Mouse (Mus musculus): Measurements from ENCODE around the gene Secisbp2. TPM values are rescaled to one million over a fixed set of nuclear protein-coding genes. Genes with fewer than 3 reads are reported as not detected.

The Secisbp2 gene
- polyA plus RNA-seq, 1 experiment from 2014 or later = 28.5 TPM

- 85% methylated on average over 4 of the region's 4 CpGs for WGBS
- no peak overlapping the region for H3K9ac ChIP-seq (ENCODE audit: low read length)
Observed at GRCm38 (mm10) chr13:51638958-51639357, 12.5 kb upstream of the Secisbp2 start.

GRCm38 (mm10) chr13:51641424-51641823, 10.1 kb upstream of the Secisbp2 start:
- WGBS = 91% methylated on average over 3 of the region's 3 CpGs
- H3K27me3 ChIP-seq (ENCODE audit: control insufficient read depth, insufficient read depth, low read length) = no peaks in the 10 kb centered on the region
- no peak for DNase-seq (ENCODE audit: low spot score, missing footprints)
- no peak for ATAC-seq (ENCODE audit: low FRiP score)
- H3K4me2 ChIP-seq = no peak overlapping the region
- H3K4me1 ChIP-seq (ENCODE audit: control insufficient read depth, insufficient read depth, low read length) = no peaks in the 10 kb centered on the region
- H3K9me3 ChIP-seq (ENCODE audit: control insufficient read depth, low read length) = no peaks in the 10 kb centered on the region
- H3K9ac ChIP-seq (ENCODE audit: low read length) = no peak overlapping the region
- H3K27ac ChIP-seq (ENCODE audit: low read depth, low read length) = no peak overlapping the region
- H3K4me3 ChIP-seq (ENCODE audit: low read depth, low read length) = no peak overlapping the region
- H3K36me3 ChIP-seq (ENCODE audit: control insufficient read depth, insufficient read depth, low read length) = no peaks in the 10 kb centered on the region

More at GRCm38 (mm10) chr13:51638958-51639357, 12.5 kb upstream of the Secisbp2 start:
- no peak overlapping the region for H3K4me3 ChIP-seq (ENCODE audit: low read depth, low read length)
- no peaks in the 10 kb centered on the region for H3K27me3 ChIP-seq (ENCODE audit: control insufficient read depth, insufficient read depth, low read length)
- ATAC-seq (ENCODE audit: low FRiP score) (no peak), DNase-seq (ENCODE audit: low spot score, missing footprints) (no peak)
- no peak overlapping the region for H3K4me2 ChIP-seq
- no peaks in the 10 kb centered on the region for H3K4me1 ChIP-seq (ENCODE audit: control insufficient read depth, insufficient read depth, low read length)
- no peaks in the 10 kb centered on the region for H3K9me3 ChIP-seq (ENCODE audit: control insufficient read depth, low read length)
- H3K36me3 ChIP-seq (ENCODE audit: control insufficient read depth, insufficient read depth, low read length) = no peaks in the 10 kb centered on the region
- H3K27ac ChIP-seq (ENCODE audit: low read depth, low read length) = no peak overlapping the region

- no peaks in the 10 kb centered on the region for H3K36me3 ChIP-seq (ENCODE audit: control insufficient read depth, insufficient read depth, low read length)
- no peaks in the 10 kb centered on the region for H3K9me3 ChIP-seq (ENCODE audit: control insufficient read depth, low read length)
- no peak overlapping the region for H3K27ac ChIP-seq (ENCODE audit: low read depth, low read length)
- ATAC-seq (ENCODE audit: low FRiP score) (no peak), DNase-seq (ENCODE audit: low spot score, missing footprints) (no peak)
- no peak overlapping the region for H3K4me2 ChIP-seq
- H3K9ac ChIP-seq (ENCODE audit: low read length) = no peak overlapping the region
- 35% methylated on average over 11 of the region's 11 CpGs for WGBS
- H3K4me1 ChIP-seq (ENCODE audit: control insufficient read depth, insufficient read depth, low read length) = peaks cover 8% of the 10 kb centered on the region
- no peak overlapping the region for H3K4me3 ChIP-seq (ENCODE audit: low read depth, low read length)
- no peaks in the 10 kb centered on the region for H3K27me3 ChIP-seq (ENCODE audit: control insufficient read depth, insufficient read depth, low read length)
Observed at GRCm38 (mm10) chr13:51642171-51642778, 9.2 kb upstream of the Secisbp2 start.

- Histone ChIP-seq H3K4me3 (ENCODE audit: low read depth, low read length) (peak overlapping the region; percentile 75), H3K4me2 (peak overlapping the region; percentile 48), H3K9ac (ENCODE audit: low read length) (peak overlapping the region; percentile 63; the same call in 1 of the 2 replicates), H3K27me3 (ENCODE audit: control insufficient read depth, insufficient read depth, low read length) (no peaks in the 10 kb centered on the region), H3K27ac (ENCODE audit: low read depth, low read length) (no peak overlapping the region), H3K9me3 (ENCODE audit: control insufficient read depth, low read length) (no peaks in the 10 kb centered on the region), H3K36me3 (ENCODE audit: control insufficient read depth, insufficient read depth, low read length) (no peaks in the 10 kb centered on the region), H3K4me1 (ENCODE audit: control insufficient read depth, insufficient read depth, low read length) (peaks cover 12% of the 10 kb centered on the region)
- peak; percentile 20 for ATAC-seq (ENCODE audit: low FRiP score)
- WGBS = 45% methylated on average over 20 of the region's 20 CpGs
- DNase-seq (ENCODE audit: low spot score, missing footprints) = no peak
Observed at GRCm38 (mm10) chr13:51643924-51644828, 7.3 kb upstream of the Secisbp2 start.

- H3K36me3 ChIP-seq (ENCODE audit: control insufficient read depth, insufficient read depth, low read length) = no peaks in the 10 kb centered on the region
- DNase-seq (ENCODE audit: low spot score, missing footprints) (peak; percentile 99), ATAC-seq (ENCODE audit: low FRiP score) (peak; percentile 98)
- H3K27ac ChIP-seq (ENCODE audit: low read depth, low read length) = peak within 1 kb of the TSS; percentile 42; the same call in 1 of the 2 replicates
- peak within 1 kb of the TSS; percentile 69 for H3K4me2 ChIP-seq
- no peaks in the 10 kb centered on the region for H3K27me3 ChIP-seq (ENCODE audit: control insufficient read depth, insufficient read depth, low read length)
- peak within 1 kb of the TSS; percentile 75 for H3K4me3 ChIP-seq (ENCODE audit: low read depth, low read length)
- H3K4me1 ChIP-seq (ENCODE audit: control insufficient read depth, insufficient read depth, low read length) = peaks cover 12% of the 10 kb centered on the region
- no peaks in the 10 kb centered on the region for H3K9me3 ChIP-seq (ENCODE audit: control insufficient read depth, low read length)
- under 1% methylated on average over 83 of the region's 83 CpGs for WGBS
- peak within 1 kb of the TSS; percentile 91 for H3K9ac ChIP-seq (ENCODE audit: low read length)
Observed at GRCm38 (mm10) chr13:51644829-51645789, 6.4 kb upstream of the Secisbp2 start, which contains the start of gene Cks2. Gene Cks2 (plus strand): TSS chr13:51645232.

- H3K27me3 ChIP-seq (ENCODE audit: control insufficient read depth, insufficient read depth, low read length) = no peaks in the 10 kb centered on the region
- H3K36me3 ChIP-seq (ENCODE audit: control insufficient read depth, insufficient read depth, low read length) = 0 out of 2 replicates have a peak, but pooled peaks cover 2% of the 10 kb centered on the region
- DNase-seq (ENCODE audit: low spot score, missing footprints) (peak; percentile 88), ATAC-seq (ENCODE audit: low FRiP score) (no peak)
- whole genome bisulfite sequencing = 1% methylated on average over 7 of the region's 7 CpGs
- H3K9me3 ChIP-seq (ENCODE audit: control insufficient read depth, low read length) = no peaks in the 10 kb centered on the region
- peak overlapping the region; percentile 75 for H3K4me3 ChIP-seq (ENCODE audit: low read depth, low read length)
- H3K4me2 ChIP-seq = peak overlapping the region; percentile 69
- peaks cover 13% of the 10 kb centered on the region for H3K4me1 ChIP-seq (ENCODE audit: control insufficient read depth, insufficient read depth, low read length)
- H3K9ac ChIP-seq (ENCODE audit: low read length) = peak overlapping the region; percentile 91
- no peak overlapping the region for H3K27ac ChIP-seq (ENCODE audit: low read depth, low read length)
Observed at GRCm38 (mm10) chr13:51645872-51646271, 5.6 kb upstream of the Secisbp2 start.

DNA sequence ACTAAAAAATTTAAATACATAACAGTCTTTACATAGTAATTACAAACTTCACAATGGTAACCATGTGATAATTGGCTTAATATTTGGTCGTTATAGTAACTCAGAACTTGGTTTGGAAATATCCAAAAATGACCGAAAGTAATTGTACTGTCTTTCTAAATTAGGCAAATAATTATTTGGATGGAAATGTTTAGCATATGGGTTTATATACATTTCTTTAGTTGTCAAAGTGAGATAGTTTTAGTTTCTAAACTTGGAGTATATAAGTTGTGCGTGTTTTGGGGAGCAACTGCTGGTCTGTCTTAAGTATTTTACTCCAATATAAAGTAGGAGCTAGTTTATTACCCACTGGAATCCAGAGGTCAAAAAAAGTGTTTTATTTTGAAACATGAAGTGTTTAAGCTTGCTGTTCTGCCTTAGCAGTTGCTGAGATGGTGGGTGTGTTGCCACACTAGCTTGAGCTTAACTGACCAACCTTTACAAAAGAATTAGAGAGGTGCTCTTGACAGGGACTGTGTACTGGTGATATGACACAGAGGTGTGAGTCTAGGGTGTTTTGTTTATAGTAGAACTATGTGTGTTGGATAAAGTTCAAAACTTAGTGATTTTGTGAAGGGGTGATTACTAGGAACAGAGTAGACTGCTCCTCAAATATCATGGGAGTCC, 5.0 kb upstream of the Secisbp2 start:
- peak overlapping the region; percentile 75 for H3K4me3 ChIP-seq (ENCODE audit: low read depth, low read length)
- peak overlapping the region; percentile 91 for H3K9ac ChIP-seq (ENCODE audit: low read length)
- H3K9me3 ChIP-seq (ENCODE audit: control insufficient read depth, low read length) = no peaks in the 10 kb centered on the region
- H3K27ac ChIP-seq (ENCODE audit: low read depth, low read length) = no peak overlapping the region
- H3K27me3 ChIP-seq (ENCODE audit: control insufficient read depth, insufficient read depth, low read length) = no peaks in the 10 kb centered on the region
- 19% methylated on average over 3 of the region's 3 CpGs for WGBS
- H3K36me3 ChIP-seq (ENCODE audit: control insufficient read depth, insufficient read depth, low read length) = 0 out of 2 replicates have a peak, but pooled peaks cover 2% of the 10 kb centered on the region
- peak overlapping the region; percentile 69 for H3K4me2 ChIP-seq
- H3K4me1 ChIP-seq (ENCODE audit: control insufficient read depth, insufficient read depth, low read length) = peaks cover 14% of the 10 kb centered on the region
- DNase-seq (ENCODE audit: low spot score, missing footprints) (no peak), ATAC-seq (ENCODE audit: low FRiP score) (no peak)

- 92% methylated on average over 3 of the region's 3 CpGs for WGBS
Observed at GRCm38 (mm10) chr13:51647770-51648169, 3.7 kb upstream of the Secisbp2 start.

More at GRCm38 (mm10) chr13:51647770-51648169, 3.7 kb upstream of the Secisbp2 start:
- Histone ChIP-seq H3K9me3 (ENCODE audit: control insufficient read depth, low read length) (no peaks in the 10 kb centered on the region), H3K27me3 (ENCODE audit: control insufficient read depth, insufficient read depth, low read length) (no peaks in the 10 kb centered on the region), H3K4me2 (peak overlapping the region; percentile 69), H3K4me1 (ENCODE audit: control insufficient read depth, insufficient read depth, low read length) (peaks cover 17% of the 10 kb centered on the region), H3K4me3 (ENCODE audit: low read depth, low read length) (peak overlapping the region; percentile 9; the same call in 1 of the 2 replicates), H3K9ac (ENCODE audit: low read length) (no peak overlapping the region), H3K27ac (ENCODE audit: low read depth, low read length) (no peak overlapping the region), H3K36me3 (ENCODE audit: control insufficient read depth, insufficient read depth, low read length) (0 out of 2 replicates have a peak, but pooled peaks cover 2% of the 10 kb centered on the region)
- ATAC-seq (ENCODE audit: low FRiP score) (no peak), DNase-seq (ENCODE audit: low spot score, missing footprints) (no peak)

Data from midbrain, embryonic 11.5 days (tissue).